Comparison of ENCODE assay signal across 23 mouse cellular contexts in genomic region chr12:70708290-70708668, GRCm38 (mm10).
DNase-seq lines count a peak whose midpoint lies in the region; ATAC-seq and TF ChIP-seq lines count a peak whose summit lies in the region.
"Had no signal": no experiment of that assay in that cellular context is flagged by ENCODE, and none has a peak within 500 bp of the region (broad histone marks: within the 10 kb centered on the region; RNA-seq: fewer than 3 reads in every experiment).

No protein-coding gene starts in this region.

- no peaks in the 10 kb centered on the region for H3K27me3 ChIP-seq in heart, embryonic 12.5 days (replicated peaks)
- H3K27me3 ChIP-seq in liver, embryonic 15.5 days: no peaks in the 10 kb centered on the region
- no peaks in the 10 kb centered on the region for H3K27me3 ChIP-seq in stomach, postnatal 0 days (ENCODE audit: control insufficient read depth, insufficient read depth, low read length)
- H3K27me3 ChIP-seq: hindbrain, embryonic 12.5 days; midbrain, embryonic 12.5 days; neural tube, embryonic 12.5 days had no signal

- no peak for TF ChIP-seq EP300 in stomach, postnatal 0 days (optimal IDR thresholded peaks at IDR 0.05)

- no peaks in the 10 kb centered on the region for H3K36me3 ChIP-seq in heart, embryonic 12.5 days
- no peaks in the 10 kb centered on the region for H3K36me3 ChIP-seq in liver, embryonic 15.5 days (replicated peaks)
- H3K36me3 ChIP-seq in stomach, postnatal 0 days (ENCODE audit: control insufficient read depth, insufficient read depth, low read length): no peaks in the 10 kb centered on the region
- H3K36me3 ChIP-seq: hindbrain, embryonic 12.5 days; midbrain, embryonic 12.5 days; neural tube, embryonic 12.5 days had no signal

- 0 out of 2 replicates have a peak overlapping the region, but pooled peaks have one; percentile 2 for H3K27ac ChIP-seq in heart, embryonic 12.5 days (ENCODE audit: poor library complexity, severe bottlenecking)
- 0 out of 2 replicates have a peak overlapping the region, but pooled peaks have one; percentile 51 for H3K27ac ChIP-seq in liver, embryonic 15.5 days (replicated peaks)
- H3K27ac ChIP-seq in stomach, postnatal 0 days (replicated peaks): peak overlapping the region; percentile 56; the same call in 1 of the 2 replicates
- H3K27ac ChIP-seq: hindbrain, embryonic 12.5 days; kidney, postnatal 0 days; midbrain, embryonic 12.5 days; neural tube, embryonic 12.5 days had no signal

- no peak overlapping the region for H3K9ac ChIP-seq in heart, embryonic 12.5 days
- H3K9ac ChIP-seq in liver, embryonic 15.5 days: no peak overlapping the region
- H3K9ac ChIP-seq in stomach, postnatal 0 days (ENCODE audit: low read length): no peak overlapping the region
- H3K9ac ChIP-seq: forebrain, postnatal 0 days; hindbrain, embryonic 12.5 days; lung, embryonic 14.5 days; midbrain, embryonic 12.5 days; neural tube, embryonic 12.5 days had no signal

- H3K4me3 ChIP-seq in heart, embryonic 12.5 days: no peak overlapping the region
- no peak overlapping the region for H3K4me3 ChIP-seq in liver, embryonic 15.5 days (replicated peaks)
- H3K4me3 ChIP-seq in stomach, postnatal 0 days (ENCODE audit: low read depth, low read length): no peak overlapping the region
- H3K4me3 ChIP-seq: erythroblast, embryonic 14.5 days; hindbrain, embryonic 12.5 days; midbrain, embryonic 12.5 days; myocyte; neural tube, embryonic 12.5 days had no signal

- H3K4me2 ChIP-seq in heart, embryonic 12.5 days: no peak overlapping the region
- no peak overlapping the region for H3K4me2 ChIP-seq in liver, embryonic 15.5 days
- no peak overlapping the region for H3K4me2 ChIP-seq in stomach, postnatal 0 days (replicated peaks; ENCODE audit: low read depth)
- H3K4me2 ChIP-seq: heart, embryonic 11.5 days; hindbrain, embryonic 12.5 days; lung, embryonic 14.5 days; midbrain, embryonic 12.5 days; neural tube, embryonic 12.5 days had no signal

- no peak for ATAC-seq in heart, embryonic 12.5 days (ENCODE audit: insufficient number of reproducible peaks, low FRiP score)
- no peak for ATAC-seq in liver, embryonic 15.5 days (ENCODE audit: insufficient read depth)
- 0 out of 2 replicates have a peak, but pooled peaks have one; percentile 11 for ATAC-seq in granulocyte monocyte progenitor cell, adult 5-6 weeks (replicated peaks; ENCODE audit: poor library complexity, severe bottlenecking)
- ATAC-seq in stomach, postnatal 0 days (ENCODE audit: low FRiP score, low TSS enrichment): no peak
- ATAC-seq: activated CD4-positive, CD25-positive, alpha-beta regulatory T cell, adult 4 months; forebrain, postnatal 0 days had no signal

- DNase-seq in heart, adult 18-20 months: no peak
- DNase-seq in liver: no peak
- DNase-seq in stomach, postnatal 0 days (ENCODE audit: low spot score): no peak
- no peak for DNase-seq in ovary, postnatal 14 days (ENCODE audit: low spot score)
- DNase-seq in gastrocnemius, postnatal 10 days: no peak
- DNase-seq: cerebellum, adult 18-20 months; cerebellum, postnatal 10 days; forebrain, postnatal 0 days; kidney, adult 8-10 months; lung, embryonic 14.5 days; lung, postnatal 14 days; right cerebral cortex, postnatal 4 days had no signal

- no peaks in the 10 kb centered on the region for H3K9me3 ChIP-seq in heart, embryonic 12.5 days (replicated peaks)
- H3K9me3 ChIP-seq in liver, embryonic 15.5 days (replicated peaks): no peaks in the 10 kb centered on the region
- H3K9me3 ChIP-seq in stomach, postnatal 0 days (ENCODE audit: control insufficient read depth, low read length): no peaks in the 10 kb centered on the region
- H3K9me3 ChIP-seq: hindbrain, embryonic 12.5 days; midbrain, embryonic 12.5 days; neural tube, embryonic 12.5 days had no signal

- TF ChIP-seq CTCF in stomach, postnatal 0 days (IDR thresholded peaks at IDR 0.05; ENCODE audit: low read depth): no peak

- 83% methylated on average over 5 of the region's 5 CpGs for WGBS in heart, embryonic 12.5 days
- 74% methylated on average over 5 of the region's 5 CpGs for WGBS in liver, embryonic 15.5 days (ENCODE audit: insufficient replicate concordance)
- 88% methylated on average over 5 of the region's 5 CpGs for WGBS in stomach, postnatal 0 days

- peaks cover 28% of the 10 kb centered on the region for H3K4me1 ChIP-seq in heart, embryonic 12.5 days (replicated peaks)
- H3K4me1 ChIP-seq in liver, embryonic 15.5 days (replicated peaks): peaks cover 19% of the 10 kb centered on the region; the same call in 1 of the 2 replicates
- H3K4me1 ChIP-seq in stomach, postnatal 0 days (replicated peaks; ENCODE audit: control insufficient read depth, insufficient read depth): no peaks in the 10 kb centered on the region; the same call in 1 of the 2 replicates
- H3K4me1 ChIP-seq: hindbrain, embryonic 12.5 days; midbrain, embryonic 12.5 days; neural tube, embryonic 12.5 days had no signal

Comparison
In these comparisons a context has a peak if more than half of its experiments do, and no peak if none do; other contexts are left out.
1. H3K27ac ChIP-seq: peak in every context shown above with its lines; median percentile 56 in stomach, postnatal 0 days; 51 in liver, embryonic 15.5 days; 2 in heart, embryonic 12.5 days.